Mouse (Mus musculus) embryonic facial prominence, embryonic 10.5 days (tissue): ENCODE results near the gene Plxdc2. TPM values are rescaled to one million over a fixed set of nuclear protein-coding genes. Genes with fewer than 3 reads are reported as not detected.
A peak's percentile ranks its signal among the peaks of the same experiment; 100 is the strongest.
"Not testable (repeated sequence)": the region's sequence is repeated elsewhere in the genome, so short reads cannot be mapped to it uniquely, and the experiment has no call there.

Experiments
- DNase-seq: peaks from one replicate; pipeline ENCODE4 v3.0.0-alpha.2; 2017; ENCODE audit warnings: low spot score
- H3K27ac ChIP-seq: fragments of 300-500 bp; sonication (generic); replicated peaks from 2 replicates; pipeline ENCODE4 v1.5.1; 2016; ENCODE audit warnings: mild to moderate bottlenecking
- H3K27me3 ChIP-seq: fragments of 300-500 bp; sonication (generic); replicated peaks from 2 replicates; pipeline ENCODE4 v1.6.1; 2016; ENCODE audit warnings: low read depth, mild to moderate bottlenecking; ENCODE audit not compliant: poor library complexity, severe bottlenecking
- H3K36me3 ChIP-seq: fragments of 300-500 bp; sonication (generic); replicated peaks from 2 replicates; pipeline ENCODE4 v1.6.1; 2016; ENCODE audit warnings: mild to moderate bottlenecking, moderate library complexity
- H3K4me1 ChIP-seq: fragments of 300-500 bp; sonication (generic); 2 replicates; pipeline ENCODE4 v1.6.1; 2016
- H3K4me3 ChIP-seq: fragments of 300-500 bp; sonication (generic); 2 replicates; pipeline ENCODE4 v1.5.1; 2016; ENCODE audit warnings: mild to moderate bottlenecking, moderate library complexity
- H3K9me3 ChIP-seq: fragments of 300-500 bp; sonication (generic); 2 replicates; pipeline ENCODE4 v1.6.1; 2016; ENCODE audit warnings: mild to moderate bottlenecking
- WGBS: fragments of 180-500 bp; shearing (Covaris S2); methylation state at CpG from one replicate; pipeline ENCODE4 v1.1.7; 2016; 5-methylcytosine and 5-hydroxymethylcytosine counted together
- polyA plus RNA-seq: library from polyadenylated mRNA; unstranded; fragments of >200 nt; fragmentation: Nextera tagmentation; extraction: Ambion mirVana; gene quantifications from 2 replicates; pipeline ENCODE4 v1.2.1, GENCODE M21; 2016

Plxdc2 gene
- polyA plus RNA-seq, 1 experiment from 2014 or later: 20.0 TPM

GRCm38 (mm10) chr2:16709885-16710284 lies 353.8 kb downstream of the Plxdc2 start:
- Histone ChIP-seq H3K36me3 (no peaks in the 10 kb centered on the region), H3K4me1 (0 out of 2 replicates have a peak, but pooled peaks cover 4% of the 10 kb centered on the region), H3K4me3 (no peak overlapping the region), H3K27me3 (no peaks in the 10 kb centered on the region), H3K27ac (no peak overlapping the region), H3K9me3 (no peaks in the 10 kb centered on the region)
- 58% methylated on average over 6 of the region's 6 CpGs for WGBS
- no peak for DNase-seq

- H3K27me3 ChIP-seq: no peaks in the 10 kb centered on the region
- no peaks in the 10 kb centered on the region for H3K9me3 ChIP-seq
- 93% methylated on average over 5 of the region's 5 CpGs for WGBS
- H3K36me3 ChIP-seq: no peaks in the 10 kb centered on the region
- no peak overlapping the region for H3K27ac ChIP-seq
- DNase-seq: no peak
- no peak overlapping the region for H3K4me3 ChIP-seq
- H3K4me1 ChIP-seq: no peaks in the 10 kb centered on the region
These were observed 374.9 kb downstream of the Plxdc2 start for GRCm38 (mm10) chr2:16731033-16731432.

GRCm38 (mm10) chr2:16734381-16734780 lies 378.3 kb downstream of the Plxdc2 start:
- Histone ChIP-seq H3K27me3 (no peaks in the 10 kb centered on the region), H3K4me1 (peaks cover 3% of the 10 kb centered on the region; the same call in 1 of the 2 replicates), H3K36me3 (no peaks in the 10 kb centered on the region), H3K27ac (no peak overlapping the region), H3K4me3 (no peak overlapping the region), H3K9me3 (no peaks in the 10 kb centered on the region)
- DNase-seq: no peak
- 94% methylated on average over 2 of the region's 2 CpGs for WGBS

GRCm38 (mm10) chr2:16738241-16738640 lies 382.1 kb downstream of the Plxdc2 start:
- 57% methylated on average over 8 of the region's 8 CpGs for WGBS
- peak; percentile 12 for DNase-seq
- H3K4me1 ChIP-seq: peaks cover 3% of the 10 kb centered on the region; the same call in 1 of the 2 replicates
- no peak overlapping the region for H3K27ac ChIP-seq
- no peak overlapping the region for H3K4me3 ChIP-seq
- no peaks in the 10 kb centered on the region for H3K27me3 ChIP-seq
- H3K36me3 ChIP-seq: no peaks in the 10 kb centered on the region
- no peaks in the 10 kb centered on the region for H3K9me3 ChIP-seq

GRCm38 (mm10) chr2:16741813-16742212 lies 385.7 kb downstream of the Plxdc2 start:
- no peak overlapping the region for H3K27ac ChIP-seq
- 88% methylated on average over 3 of the region's 3 CpGs for WGBS
- DNase-seq: no peak

GRCm38 (mm10) chr2:16743568-16743967 lies 387.5 kb downstream of the Plxdc2 start:
- WGBS: 80% methylated on average over 3 of the region's 3 CpGs
- no peaks in the 10 kb centered on the region; the same call in 1 of the 2 replicates for H3K4me1 ChIP-seq
- H3K27me3 ChIP-seq: no peaks in the 10 kb centered on the region
- H3K4me3 ChIP-seq: no peak overlapping the region
- H3K36me3 ChIP-seq: no peaks in the 10 kb centered on the region
- no peak for DNase-seq
- no peak overlapping the region for H3K27ac ChIP-seq
- H3K9me3 ChIP-seq: no peaks in the 10 kb centered on the region

More at GRCm38 (mm10) chr2:16741813-16742212, 385.7 kb downstream of the Plxdc2 start:
- no peaks in the 10 kb centered on the region for H3K36me3 ChIP-seq
- peaks cover 3% of the 10 kb centered on the region; the same call in 1 of the 2 replicates for H3K4me1 ChIP-seq
- no peaks in the 10 kb centered on the region for H3K9me3 ChIP-seq
- no peak overlapping the region for H3K4me3 ChIP-seq
- no peaks in the 10 kb centered on the region for H3K27me3 ChIP-seq

- no peaks in the 10 kb centered on the region for H3K27me3 ChIP-seq
These were observed 393.3 kb downstream of the Plxdc2 start for GRCm38 (mm10) chr2:16749302-16749909.

GRCm38 (mm10) chr2:16757158-16757557 lies 401.1 kb downstream of the Plxdc2 start:
- no peaks in the 10 kb centered on the region for H3K36me3 ChIP-seq
- no peak overlapping the region for H3K4me3 ChIP-seq
- H3K9me3 ChIP-seq: no peaks in the 10 kb centered on the region
- H3K27ac ChIP-seq: no peak overlapping the region
- DNase-seq: no peak
- WGBS: 66% methylated on average over 2 of the region's 2 CpGs
- H3K27me3 ChIP-seq: no peaks in the 10 kb centered on the region
- H3K4me1 ChIP-seq: no peaks in the 10 kb centered on the region

More at GRCm38 (mm10) chr2:16749302-16749909, 393.3 kb downstream of the Plxdc2 start:
- 93% methylated on average over 4 of the region's 4 CpGs for WGBS
- H3K9me3 ChIP-seq: no peaks in the 10 kb centered on the region
- H3K4me1 ChIP-seq: no peaks in the 10 kb centered on the region
- H3K36me3 ChIP-seq: no peaks in the 10 kb centered on the region
- no peak for DNase-seq
- H3K27ac ChIP-seq: no peak overlapping the region
- H3K4me3 ChIP-seq: no peak overlapping the region

GRCm38 (mm10) chr2:16759766-16760165 lies 403.7 kb downstream of the Plxdc2 start:
- Histone ChIP-seq H3K9me3 (no peaks in the 10 kb centered on the region), H3K4me1 (no peaks in the 10 kb centered on the region), H3K36me3 (no peaks in the 10 kb centered on the region), H3K27ac (no peak overlapping the region), H3K27me3 (no peaks in the 10 kb centered on the region), H3K4me3 (no peak overlapping the region)
- 89% methylated on average over 2 of the region's 2 CpGs for WGBS
- no peak for DNase-seq

GRCm38 (mm10) chr2:16769149-16769548 lies 413.0 kb downstream of the Plxdc2 start:
- H3K4me1 ChIP-seq, H3K36me3 ChIP-seq, DNase-seq, H3K4me3 ChIP-seq, H3K27me3 ChIP-seq, H3K9me3 ChIP-seq, H3K27ac ChIP-seq: not testable (repeated sequence)
- WGBS: 93% methylated on average over 5 of the region's 7 CpGs

GRCm38 (mm10) chr2:16773398-16774113 lies 417.5 kb downstream of the Plxdc2 start:
- Histone ChIP-seq H3K4me3 (no peak overlapping the region), H3K4me1 (peaks cover 10% of the 10 kb centered on the region), H3K9me3 (no peaks in the 10 kb centered on the region), H3K36me3 (no peaks in the 10 kb centered on the region), H3K27me3 (no peaks in the 10 kb centered on the region), H3K27ac (no peak overlapping the region)
- DNase-seq: no peak
- 59% methylated on average over 1 of the region's 1 CpGs for WGBS

GRCm38 (mm10) chr2:16774114-16774433 lies 418.0 kb downstream of the Plxdc2 start:
- H3K36me3 ChIP-seq: no peaks in the 10 kb centered on the region
- WGBS: 59% methylated on average over 3 of the region's 3 CpGs
- DNase-seq: peak; percentile 11
- H3K9me3 ChIP-seq: no peaks in the 10 kb centered on the region
- H3K4me1 ChIP-seq: peaks cover 10% of the 10 kb centered on the region
- H3K4me3 ChIP-seq: no peak overlapping the region
- H3K27ac ChIP-seq: no peak overlapping the region
- no peaks in the 10 kb centered on the region for H3K27me3 ChIP-seq

GRCm38 (mm10) chr2:16795283-16795682 lies 439.2 kb downstream of the Plxdc2 start:
- Histone ChIP-seq H3K36me3 (no peaks in the 10 kb centered on the region), H3K27ac (no peak overlapping the region), H3K27me3 (no peaks in the 10 kb centered on the region), H3K4me1 (no peaks in the 10 kb centered on the region), H3K4me3 (no peak overlapping the region), H3K9me3 (no peaks in the 10 kb centered on the region)
- no peak for DNase-seq
